Mouse (Mus musculus): ENCODE data around the gene Ifitm10.

DNA sequence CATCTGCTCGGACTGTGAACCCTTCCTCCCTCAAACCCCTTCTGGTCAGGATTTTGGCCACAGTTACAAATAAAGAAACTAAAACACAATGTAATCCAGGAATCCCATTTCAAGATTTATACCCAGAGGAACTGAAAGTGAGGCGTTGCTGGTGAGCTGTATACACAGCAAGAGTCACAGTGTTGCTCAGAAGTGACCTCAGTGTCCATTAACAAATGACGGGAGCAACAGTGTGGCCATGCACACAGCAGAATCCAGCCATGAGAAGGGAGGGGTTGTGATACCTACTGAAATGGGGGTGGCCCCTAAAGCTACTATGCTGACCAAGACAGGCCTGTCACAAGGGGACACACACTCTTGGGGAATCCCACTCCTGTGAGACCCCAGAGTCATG is 31.3 kb downstream of the Ifitm10 start:
- TF ChIP-seq POLR2A (IDR thresholded peaks at IDR 0.05; ENCODE audit: low read depth, low read length), result no peak
- TF ChIP-seq CTCF (IDR thresholded peaks at IDR 0.05; ENCODE audit: extremely low read depth, insufficient read length, insufficient replicate concordance, low read depth, low read length), result no peak

Data from small intestine, adult 2 months (tissue).